Mouse (Mus musculus) forebrain, embryonic 16.5 days (tissue): ENCODE results near the gene Lmo4. TPM values are rescaled to one million over a fixed set of nuclear protein-coding genes. Genes with fewer than 3 reads are reported as not detected.
A peak's percentile ranks its signal among the peaks of the same experiment; 100 is the strongest.

Experiments used
- ATAC-seq: fragments of 200-750 bp; cut with Nextera tagmentation; 2 replicates; pipeline ENCODE4 v1.8.0; 2017; ENCODE audit warnings: mild to moderate bottlenecking, moderate library complexity
- H3K27ac ChIP-seq: fragments of 300-500 bp; sonication (generic); 2 replicates; pipeline ENCODE4 v1.5.1; 2014; ENCODE audit warnings: low read length, control low read depth
- H3K27me3 ChIP-seq: fragments of 300-500 bp; sonication (generic); replicated peaks from 2 replicates; pipeline ENCODE4 v1.6.1; 2014; ENCODE audit warnings: low read length; ENCODE audit not compliant: control insufficient read depth, insufficient read depth
- H3K36me3 ChIP-seq: fragments of 300-500 bp; sonication (generic); 2 replicates; pipeline ENCODE4 v1.6.1; 2014; ENCODE audit not compliant: control insufficient read depth, insufficient read depth
- H3K4me1 ChIP-seq: fragments of 300-500 bp; sonication (generic); replicated peaks from 2 replicates; pipeline ENCODE4 v1.6.1; 2014; ENCODE audit warnings: low read length; ENCODE audit not compliant: control insufficient read depth, insufficient read depth
- H3K4me2 ChIP-seq: fragments of 300-500 bp; sonication (generic); 2 replicates; pipeline ENCODE4 v1.6.1; 2014; ENCODE audit warnings: mild to moderate bottlenecking, low read length, control low read depth
- H3K4me3 ChIP-seq: fragments of 300-500 bp; sonication (generic); replicated peaks from 2 replicates; pipeline ENCODE4 v1.5.1; 2014; ENCODE audit warnings: mild to moderate bottlenecking, low read length, control low read depth
- H3K9ac ChIP-seq: fragments of 300-500 bp; sonication (generic); replicated peaks from 2 replicates; pipeline ENCODE4 v1.6.1; 2014; ENCODE audit warnings: low read depth, low read length, control low read depth
- H3K9me3 ChIP-seq: fragments of 300-500 bp; sonication (generic); 2 replicates; pipeline ENCODE4 v1.6.1; 2016; ENCODE audit warnings: low read length; ENCODE audit not compliant: control insufficient read depth
- WGBS: fragments of 180-500 bp; shearing (Covaris S2); extraction: QIAGEN DNeasy Blood & Tissue Kit; methylation state at CpG from one replicate; pipeline ENCODE4 v1.1.7; 2014; 5-methylcytosine and 5-hydroxymethylcytosine counted together
- polyA plus RNA-seq: library from polyadenylated mRNA; unstranded; fragments of >200 nt; fragmentation: Nextera tagmentation; extraction: Ambion mirVana; gene quantifications from 2 replicates; pipeline ENCODE4 v1.2.1, GENCODE M21; 2015

Gene Lmo4
- polyA plus RNA-seq, 1 experiment from 2014 or later, result 186 TPM

DNA sequence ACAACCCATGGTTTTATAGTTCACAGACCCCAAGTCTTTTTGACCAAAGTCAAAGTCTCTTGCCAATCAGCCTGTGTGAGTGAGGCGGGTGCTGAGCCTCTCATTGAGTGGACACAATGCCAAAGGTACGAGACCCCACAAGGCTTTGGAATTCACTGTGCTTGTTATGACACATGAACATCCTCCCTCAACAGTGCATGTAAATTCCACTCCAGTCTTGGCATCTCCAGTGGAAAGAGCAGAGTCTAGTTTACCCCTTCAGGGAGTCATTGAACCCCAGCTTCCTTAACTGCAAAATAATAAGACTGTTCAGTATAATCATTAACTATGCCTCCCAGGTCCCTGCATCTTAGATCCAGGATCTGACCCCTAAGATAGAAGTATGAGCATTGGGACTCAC, 41.3 kb downstream of the Lmo4 start:
- no peak overlapping the region for H3K27ac ChIP-seq
- H3K9ac ChIP-seq, result no peak overlapping the region
- H3K9me3 ChIP-seq, result no peaks in the 10 kb centered on the region
- H3K27me3 ChIP-seq, result peaks cover 9% of the 10 kb centered on the region; the same call in 1 of the 2 replicates
- no peaks in the 10 kb centered on the region for H3K36me3 ChIP-seq
- H3K4me1 ChIP-seq, result no peaks in the 10 kb centered on the region; the same call in 1 of the 2 replicates
- no peak for ATAC-seq
- H3K4me2 ChIP-seq, result no peak overlapping the region
- no peak overlapping the region for H3K4me3 ChIP-seq
- 81% methylated on average over 2 of the region's 2 CpGs for WGBS

DNA sequence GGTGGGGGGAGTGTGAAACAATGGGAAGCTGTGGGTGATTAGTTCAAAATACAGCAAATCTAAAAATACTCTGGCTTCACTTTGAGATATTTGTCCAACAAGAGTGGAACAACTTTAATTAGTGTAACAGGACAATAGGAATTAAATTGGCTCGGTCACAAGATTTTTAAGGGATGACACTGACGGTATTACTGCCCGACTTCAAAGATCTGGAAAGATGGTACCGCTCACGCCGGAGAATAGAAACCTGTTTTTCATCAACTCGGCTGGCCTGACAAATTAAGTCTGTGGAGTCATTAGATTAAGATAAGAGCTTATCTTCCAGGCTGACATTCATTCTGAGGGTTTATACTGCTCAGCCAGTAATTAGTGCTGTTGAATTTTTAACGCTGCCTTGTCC, 42.9 kb downstream of the Lmo4 start:
- Histone ChIP-seq H3K4me3 (no peak overlapping the region), H3K9ac (no peak overlapping the region), H3K36me3 (no peaks in the 10 kb centered on the region), H3K4me2 (no peak overlapping the region), H3K27me3 (peaks cover 4% of the 10 kb centered on the region; the same call in 1 of the 2 replicates), H3K9me3 (no peaks in the 10 kb centered on the region), H3K27ac (no peak overlapping the region), H3K4me1 (no peaks in the 10 kb centered on the region; the same call in 1 of the 2 replicates)
- no peak for ATAC-seq
- WGBS, result 31% methylated on average over 8 of the region's 8 CpGs

DNA sequence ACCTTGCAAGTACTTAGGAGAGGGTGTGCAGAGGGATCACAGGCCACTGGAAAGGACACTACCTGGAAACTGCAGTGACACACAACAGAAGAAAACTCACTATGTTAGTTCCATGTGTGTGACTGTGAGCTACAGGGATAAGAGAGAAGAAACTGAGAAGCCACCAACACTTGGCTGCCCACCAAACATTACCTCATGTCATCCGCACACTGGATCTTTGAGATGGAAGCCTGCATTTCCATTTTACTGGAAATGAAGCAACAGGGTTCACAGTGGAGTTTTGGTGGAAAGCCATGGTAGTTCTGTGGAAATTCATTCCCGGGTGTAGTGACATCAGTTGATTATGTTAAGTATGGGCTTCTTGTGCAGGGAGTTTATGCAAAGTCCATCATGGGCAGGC, 43.8 kb downstream of the Lmo4 start:
- Histone ChIP-seq H3K4me3 (no peak overlapping the region), H3K9me3 (no peaks in the 10 kb centered on the region), H3K9ac (no peak overlapping the region), H3K36me3 (no peaks in the 10 kb centered on the region), H3K4me2 (no peak overlapping the region), H3K27me3 (no peaks in the 10 kb centered on the region), H3K4me1 (no peaks in the 10 kb centered on the region; the same call in 1 of the 2 replicates), H3K27ac (no peak overlapping the region)
- ATAC-seq, result no peak
- 41% methylated on average over 2 of the region's 2 CpGs for WGBS

DNA sequence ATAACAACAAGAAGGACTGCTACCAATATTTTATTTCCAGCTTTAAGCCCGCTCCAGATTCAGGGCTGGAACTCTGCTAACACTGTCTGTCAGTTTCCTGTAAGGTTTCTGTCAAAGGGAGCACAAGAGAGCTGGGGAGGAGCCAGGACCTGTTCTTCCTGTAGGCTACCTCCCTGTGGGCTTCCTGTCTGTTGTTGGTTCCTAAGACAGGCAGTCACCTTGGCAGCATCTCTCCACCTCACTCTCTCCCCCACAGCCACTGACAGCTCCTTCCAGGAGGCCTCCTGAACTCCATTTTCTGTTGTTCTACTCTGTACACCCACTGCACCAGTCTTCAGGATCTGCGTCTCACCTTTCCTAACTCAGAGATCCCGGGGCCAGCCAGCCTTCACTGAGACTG, 49.3 kb downstream of the Lmo4 start:
- ATAC-seq, result no peak
- H3K4me2 ChIP-seq, result no peak overlapping the region
- 76% methylated on average over 3 of the region's 3 CpGs for WGBS

DNA sequence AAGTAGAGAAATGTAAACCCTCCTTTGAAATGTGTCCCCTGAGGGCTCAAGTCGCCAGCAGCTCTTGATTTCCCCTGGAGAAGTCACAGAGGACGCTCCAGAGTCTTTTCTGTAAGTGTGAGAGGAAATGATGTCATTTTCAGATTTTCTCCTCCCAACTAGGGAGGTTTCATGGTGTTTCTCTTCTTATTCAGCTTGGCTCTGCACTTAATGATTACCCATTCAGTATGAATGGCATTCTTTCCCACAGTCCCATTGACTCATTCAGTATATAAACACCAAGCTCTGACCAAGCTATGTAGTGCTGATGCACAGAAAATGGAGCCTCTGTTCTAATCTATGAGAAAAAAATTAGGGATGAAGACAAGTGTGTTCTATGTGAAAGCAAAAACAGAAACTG, 51.6 kb downstream of the Lmo4 start:
- ATAC-seq, result no peak
- Histone ChIP-seq H3K9me3 (no peaks in the 10 kb centered on the region), H3K4me1 (no peaks in the 10 kb centered on the region), H3K9ac (no peak overlapping the region), H3K4me3 (no peak overlapping the region), H3K27ac (no peak overlapping the region), H3K4me2 (no peak overlapping the region), H3K36me3 (no peaks in the 10 kb centered on the region), H3K27me3 (no peaks in the 10 kb centered on the region)
- 64% methylated on average over 2 of the region's 2 CpGs for WGBS

More for the DNA sequence above, 49.3 kb downstream of the Lmo4 start:
- Histone ChIP-seq H3K4me1 (no peaks in the 10 kb centered on the region), H3K27ac (no peak overlapping the region), H3K4me3 (no peak overlapping the region), H3K36me3 (no peaks in the 10 kb centered on the region), H3K27me3 (no peaks in the 10 kb centered on the region), H3K9me3 (no peaks in the 10 kb centered on the region), H3K9ac (no peak overlapping the region)

DNA sequence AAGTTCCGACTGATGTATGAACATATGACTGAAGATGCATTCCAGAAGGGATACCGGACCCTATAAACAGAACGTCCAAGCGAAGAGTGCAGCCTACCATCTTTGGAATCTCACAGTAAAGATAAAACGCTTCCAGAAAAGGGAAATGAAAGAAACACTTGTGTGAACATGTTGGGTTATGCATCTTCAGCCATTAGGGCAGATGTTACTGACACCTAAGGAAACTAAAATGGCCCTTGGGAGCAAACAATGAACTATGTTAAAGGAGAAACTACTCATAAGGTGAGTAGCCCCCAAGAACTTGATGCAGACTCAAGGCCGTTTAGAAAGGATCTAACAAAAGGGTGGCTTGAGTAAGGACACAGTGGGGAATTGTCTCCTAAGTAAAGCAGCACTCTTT, 54.0 kb downstream of the Lmo4 start:
- Histone ChIP-seq H3K4me2 (no peak overlapping the region), H3K36me3 (no peaks in the 10 kb centered on the region), H3K9me3 (no peaks in the 10 kb centered on the region), H3K27me3 (no peaks in the 10 kb centered on the region), H3K4me1 (no peaks in the 10 kb centered on the region), H3K9ac (no peak overlapping the region), H3K4me3 (no peak overlapping the region), H3K27ac (no peak overlapping the region)
- ATAC-seq, result no peak
- 90% methylated on average over 6 of the region's 6 CpGs for WGBS

DNA sequence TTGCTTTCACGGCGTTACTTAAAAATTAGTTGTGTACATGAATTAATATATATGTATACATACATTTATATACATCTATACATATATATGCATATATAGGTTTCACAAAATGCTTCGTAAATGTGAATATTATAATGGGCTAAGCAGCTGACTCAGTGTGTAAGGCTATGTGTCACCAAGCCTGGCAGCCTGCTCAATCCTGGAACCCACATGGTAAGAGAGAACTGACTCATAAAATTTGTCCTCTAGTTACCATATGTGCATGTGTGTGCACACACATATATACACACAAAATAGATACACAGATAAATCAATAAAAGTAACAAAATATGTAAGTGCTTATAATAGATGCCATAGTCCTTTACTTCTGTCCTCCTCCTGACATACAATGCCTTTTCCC, 56.8 kb downstream of the Lmo4 start:
- WGBS, result 91% methylated on average over 3 of the region's 3 CpGs

DNA sequence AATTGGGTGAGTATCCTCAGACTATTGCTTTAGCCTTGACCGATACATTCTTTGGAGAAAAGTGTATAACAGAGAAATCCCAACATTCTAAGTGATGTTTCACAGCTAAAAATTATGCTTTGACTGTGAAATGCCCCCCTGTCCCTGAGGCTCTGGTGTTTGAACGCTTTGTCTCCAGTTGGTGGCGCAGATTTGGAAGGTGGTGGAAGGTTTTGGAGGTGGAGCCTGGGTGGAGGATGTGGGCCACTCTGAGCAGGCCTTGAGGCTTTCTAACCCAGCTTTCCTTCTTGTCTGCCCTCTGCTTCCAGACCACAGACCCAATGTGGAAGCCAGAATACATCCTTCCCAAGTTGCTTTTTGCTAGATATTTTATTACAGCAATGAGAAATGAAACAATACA, 57.8 kb downstream of the Lmo4 start:
- Histone ChIP-seq H3K4me2 (no peak overlapping the region), H3K27me3 (no peaks in the 10 kb centered on the region), H3K27ac (no peak overlapping the region), H3K9ac (no peak overlapping the region), H3K36me3 (no peaks in the 10 kb centered on the region), H3K4me3 (no peak overlapping the region), H3K9me3 (no peaks in the 10 kb centered on the region), H3K4me1 (no peaks in the 10 kb centered on the region)
- no peak for ATAC-seq
- WGBS, result 93% methylated on average over 3 of the region's 3 CpGs

More for the DNA sequence above, 56.8 kb downstream of the Lmo4 start:
- ATAC-seq, result no peak
- H3K9me3 ChIP-seq, result no peaks in the 10 kb centered on the region
- no peaks in the 10 kb centered on the region for H3K27me3 ChIP-seq
- H3K36me3 ChIP-seq, result no peaks in the 10 kb centered on the region
- H3K4me2 ChIP-seq, result no peak overlapping the region
- no peaks in the 10 kb centered on the region for H3K4me1 ChIP-seq
- no peak overlapping the region for H3K9ac ChIP-seq
- H3K4me3 ChIP-seq, result no peak overlapping the region
- H3K27ac ChIP-seq, result no peak overlapping the region

DNA sequence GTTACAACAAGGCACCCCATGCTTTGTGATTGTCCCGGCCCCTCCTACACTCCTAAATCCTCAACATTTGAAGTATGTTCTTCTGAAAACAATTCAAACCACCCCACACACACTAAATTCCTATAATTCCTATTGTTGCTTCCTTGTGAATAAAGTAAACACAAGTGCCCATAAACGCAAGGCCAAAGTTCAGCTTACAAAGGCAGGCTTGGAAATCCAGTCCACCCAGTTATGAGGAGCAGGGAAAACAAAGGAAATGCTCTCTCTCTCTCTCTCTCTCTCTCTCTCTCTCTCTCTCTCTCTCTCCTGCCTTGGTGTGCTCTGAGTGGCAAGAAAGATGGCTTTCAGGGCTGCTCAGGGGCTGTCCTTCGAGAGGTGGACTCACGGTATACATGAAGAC, 61.0 kb downstream of the Lmo4 start:
- no peaks in the 10 kb centered on the region for H3K36me3 ChIP-seq
- no peak overlapping the region for H3K4me3 ChIP-seq
- no peaks in the 10 kb centered on the region for H3K27me3 ChIP-seq
- H3K27ac ChIP-seq, result no peak overlapping the region
- 82% methylated on average over 4 of the region's 4 CpGs for WGBS
- no peaks in the 10 kb centered on the region for H3K4me1 ChIP-seq
- no peaks in the 10 kb centered on the region for H3K9me3 ChIP-seq
- H3K4me2 ChIP-seq, result no peak overlapping the region
- no peak for ATAC-seq
- no peak overlapping the region for H3K9ac ChIP-seq

DNA sequence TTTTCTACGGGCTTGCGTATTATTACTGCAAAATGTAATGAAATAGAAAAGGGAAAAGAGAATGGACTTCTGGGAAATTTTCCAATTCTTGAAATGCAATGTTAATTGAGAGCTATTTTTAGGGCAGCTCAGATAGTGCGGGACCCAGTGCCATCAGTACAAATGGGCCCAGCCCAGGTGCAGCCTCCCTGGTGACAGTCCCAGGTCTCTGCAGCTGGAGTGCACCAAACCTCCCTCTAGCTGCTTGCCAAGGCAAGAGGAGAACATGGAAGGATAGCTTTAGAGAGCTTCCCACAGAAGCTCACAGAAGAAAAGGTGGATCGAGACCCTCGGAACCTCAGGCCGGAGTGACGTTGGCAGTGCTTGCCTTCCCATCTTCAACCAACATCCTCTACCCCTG, 62.1 kb downstream of the Lmo4 start:
- Histone ChIP-seq H3K9ac (no peak overlapping the region), H3K4me2 (no peak overlapping the region), H3K9me3 (no peaks in the 10 kb centered on the region), H3K36me3 (no peaks in the 10 kb centered on the region), H3K27ac (peak overlapping the region; percentile 12; the same call in 1 of the 2 replicates), H3K27me3 (no peaks in the 10 kb centered on the region), H3K4me3 (no peak overlapping the region), H3K4me1 (no peaks in the 10 kb centered on the region)
- ATAC-seq, result no peak
- WGBS, result 83% methylated on average over 7 of the region's 7 CpGs
